Mouse (Mus musculus) gastrocnemius, adult 8-10 months (tissue): Measurements from ENCODE around the gene Tex29. TPM values are rescaled to one million over a fixed set of nuclear protein-coding genes. Genes with fewer than 3 reads are reported as not detected.

ENCODE experiments used
- total RNA-seq, 4 experiments: library from RNA; stranded (reverse); gene quantifications; 2 replicates each; pipeline ENCODE4 v1.2.4; 2022

Gene Tex29
- total RNA-seq, 4 experiments from 2014 or later: not detected

Other genes starting within 250 kb of the Tex29 start
- gene Ankrd10, start 204.7 kb upstream of the Tex29 start, total RNA-seq: 10 to 100 TPM in 2 of 4 experiments, 1 to 10 TPM in 2; 9.1 to 13.0 (median 11.0) TPM
- gene 1700016D06Rik, start 139.4 kb upstream of the Tex29 start, total RNA-seq: not detected
- 10 to 100 TPM; 26.8 to 33.1 (median 29.5) TPM for gene Arhgef7, start 112.8 kb upstream of the Tex29 start, total RNA-seq